Comparison of ENCODE assay signal across 12 mouse cellular contexts in genomic region chr2:167928002-167928526, GRCm38 (mm10).
"Had no signal": no experiment of that assay in that cellular context is flagged by ENCODE, and none has a peak within 500 bp of the region (broad histone marks: within the 10 kb centered on the region; RNA-seq: fewer than 3 reads in every experiment).

No protein-coding gene starts in this region.

- H3K4me3 ChIP-seq: kidney, embryonic 15.5 days; liver, embryonic 15.5 days; lung, embryonic 15.5 days; midbrain, embryonic 12.5 days had no signal

- DNase-seq: kidney, adult 18-20 months; kidney, postnatal 36 days; left cerebral cortex, postnatal 4 days; lung, postnatal 36 days; right cerebral cortex, postnatal 14 days; thymus, postnatal 14 days had no signal

- H3K9ac ChIP-seq: kidney, embryonic 15.5 days; liver, embryonic 15.5 days; lung, embryonic 15.5 days; midbrain, embryonic 12.5 days had no signal

- H3K4me2 ChIP-seq: kidney, embryonic 15.5 days; liver, embryonic 11.5 days; liver, embryonic 15.5 days; lung, embryonic 15.5 days; midbrain, embryonic 12.5 days had no signal

- H3K27ac ChIP-seq: kidney, embryonic 15.5 days; liver, embryonic 15.5 days; midbrain, embryonic 12.5 days; stomach, postnatal 0 days had no signal

- H3K9me3 ChIP-seq: kidney, embryonic 15.5 days; liver, embryonic 15.5 days; lung, embryonic 15.5 days; midbrain, embryonic 12.5 days had no signal

- H3K36me3 ChIP-seq: kidney, embryonic 15.5 days; liver, embryonic 15.5 days; lung, embryonic 15.5 days; midbrain, embryonic 12.5 days had no signal

- H3K27me3 ChIP-seq: kidney, embryonic 15.5 days; liver, embryonic 15.5 days; lung, embryonic 15.5 days; midbrain, embryonic 12.5 days had no signal
